Mouse (Mus musculus) lung, adult 18-20 months (tissue): ENCODE results near the gene Olfr705.
"Not testable (repeated sequence)": the region's sequence is repeated elsewhere in the genome, so short reads cannot be mapped to it uniquely, and the experiment has no call there.

Source experiments
- DNase-seq, 2 experiments: peaks; one replicate each; pipeline ENCODE4 v3.0.0; 2022; ENCODE audit warnings: mixed read lengths in 2 of 2

The Olfr705 gene

DNA sequence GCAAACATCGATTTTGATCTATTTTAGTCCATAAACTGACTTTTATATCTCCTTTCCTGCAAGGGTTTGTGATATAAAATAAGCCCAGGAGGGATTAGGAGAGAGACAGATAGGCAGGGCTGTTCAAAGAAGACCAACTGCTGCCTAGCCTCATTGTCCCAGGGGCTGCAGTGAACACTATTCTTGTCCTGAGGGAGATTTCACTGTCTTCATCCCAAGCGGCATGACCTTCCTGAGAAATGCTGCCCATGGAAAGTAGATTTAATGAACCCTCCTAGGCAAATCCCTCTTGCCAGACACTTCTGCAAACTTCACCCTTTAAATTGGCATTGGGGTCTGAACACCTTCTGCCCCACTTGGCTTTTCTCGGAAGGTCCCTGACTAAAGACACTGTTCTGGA, at the start of gene Olfr705:
Gene Olfr705, minus strand, starts transcription at position 101 of the 400 bp plus-strand sequence.
- no peak for DNase-seq

DNA sequence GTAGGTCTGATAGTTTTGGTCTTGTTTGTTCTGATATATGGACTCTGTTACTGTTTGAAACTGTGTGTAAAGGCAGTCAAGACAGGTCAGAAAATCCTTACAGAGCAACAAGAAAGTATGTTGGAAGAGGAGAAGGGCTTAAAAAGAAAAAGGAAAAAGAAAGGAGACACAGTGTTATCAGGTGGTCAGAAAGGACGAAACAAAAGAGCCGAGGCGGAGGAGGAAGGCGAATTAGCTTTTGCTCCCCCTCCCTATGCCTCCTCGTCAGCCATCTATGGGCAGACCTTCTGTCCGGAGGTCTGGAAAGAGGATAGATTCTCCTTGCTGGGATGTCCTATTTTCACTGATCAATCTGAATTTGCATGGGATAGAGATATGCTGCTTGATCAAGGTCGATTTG, 44.3 kb upstream of the Olfr705 start:
- DNase-seq: not testable (repeated sequence)

DNA sequence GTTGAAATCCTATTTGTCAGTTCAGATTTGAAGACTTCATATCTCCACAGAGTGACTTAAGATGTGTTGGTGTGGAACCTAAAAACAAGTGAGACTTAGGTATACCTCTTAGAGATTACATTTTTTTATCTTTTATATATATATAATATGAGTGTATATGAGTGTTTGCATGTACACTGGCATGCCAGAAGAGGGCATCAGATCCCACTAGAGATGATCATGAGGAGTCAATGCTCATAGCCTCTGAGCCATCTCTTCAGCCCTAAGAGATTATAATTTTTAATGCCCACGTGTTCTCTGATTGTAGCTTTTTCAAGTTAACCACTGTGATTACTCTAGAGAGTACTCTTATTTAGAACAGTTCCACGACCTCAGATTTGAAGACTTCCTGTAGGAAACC, 31.0 kb upstream of the Olfr705 start, which contains the start of gene Olfr1532-ps1:
Gene Olfr1532-ps1, plus strand, starts transcription at position 326 of the 400 bp plus-strand sequence.
- no peak for DNase-seq

DNA sequence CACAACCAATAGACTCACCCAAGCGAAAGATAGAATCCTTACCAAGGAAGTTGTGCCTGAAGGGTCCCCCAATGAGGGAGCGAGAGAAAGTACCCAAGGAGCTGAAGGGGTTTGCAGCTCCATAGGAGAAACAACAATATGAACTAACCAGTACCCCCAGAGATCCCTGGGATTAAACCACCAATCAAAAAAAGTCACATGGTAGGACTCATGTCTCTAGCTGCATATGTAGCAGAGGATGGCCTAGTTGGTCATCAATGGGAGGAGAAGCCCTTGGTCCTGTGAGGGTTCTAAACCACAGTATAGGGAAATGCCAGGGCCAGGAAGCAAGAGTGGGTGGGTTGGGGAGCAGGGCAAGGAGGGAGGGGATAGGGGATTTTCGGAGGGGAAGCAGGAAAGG, 24.4 kb upstream of the Olfr705 start, which contains the start of gene Olfr707:
Gene Olfr707, minus strand, starts transcription at position 101 of the 400 bp plus-strand sequence.
- DNase-seq: not testable (repeated sequence)

DNA sequence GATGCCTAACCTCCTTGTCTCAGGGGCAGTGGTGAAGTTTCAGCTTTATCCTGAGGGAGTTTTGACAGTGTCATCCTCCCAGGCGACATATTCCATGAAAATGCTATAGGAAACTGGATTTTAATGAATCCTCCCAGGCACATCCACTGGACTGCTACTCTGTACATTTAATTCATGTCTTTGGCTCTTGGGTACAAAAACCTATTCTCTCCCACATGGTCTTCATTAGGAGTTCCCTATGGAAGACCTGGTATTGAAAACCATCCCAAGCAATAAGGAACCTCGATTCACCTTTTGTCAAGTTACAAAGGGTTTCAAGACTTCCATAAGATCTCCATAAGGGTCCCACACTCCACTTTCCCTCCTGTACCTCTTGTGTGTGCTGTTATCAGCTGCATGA, 11.4 kb upstream of the Olfr705 start, which contains the start of gene Olfr706:
Gene Olfr706, minus strand, starts transcription at position 101 of the 400 bp plus-strand sequence.
- no peak for DNase-seq

DNA sequence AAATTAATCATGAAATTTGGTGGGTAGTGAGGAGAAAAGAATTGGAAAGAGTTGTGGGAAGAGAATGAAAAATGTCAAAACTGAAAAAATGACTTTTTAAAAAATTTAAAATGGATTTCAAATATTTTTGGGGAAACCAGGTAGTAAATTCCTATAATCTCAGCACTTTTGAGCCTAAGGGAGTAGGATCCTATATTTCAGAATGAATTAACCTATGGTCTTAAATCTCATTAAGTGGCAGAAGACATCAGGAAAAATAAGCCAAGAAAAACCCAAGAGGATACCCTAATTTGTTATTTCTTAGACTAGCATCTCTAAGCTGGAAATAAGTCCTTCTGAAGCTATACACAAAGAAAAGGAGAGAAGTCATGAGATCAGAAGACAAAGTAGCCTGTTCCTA, 13.8 kb downstream of the Olfr705 start, which contains the start of gene Olfr704:
Gene Olfr704, plus strand, starts transcription at position 301 of the 400 bp plus-strand sequence.
- no peak for DNase-seq

DNA sequence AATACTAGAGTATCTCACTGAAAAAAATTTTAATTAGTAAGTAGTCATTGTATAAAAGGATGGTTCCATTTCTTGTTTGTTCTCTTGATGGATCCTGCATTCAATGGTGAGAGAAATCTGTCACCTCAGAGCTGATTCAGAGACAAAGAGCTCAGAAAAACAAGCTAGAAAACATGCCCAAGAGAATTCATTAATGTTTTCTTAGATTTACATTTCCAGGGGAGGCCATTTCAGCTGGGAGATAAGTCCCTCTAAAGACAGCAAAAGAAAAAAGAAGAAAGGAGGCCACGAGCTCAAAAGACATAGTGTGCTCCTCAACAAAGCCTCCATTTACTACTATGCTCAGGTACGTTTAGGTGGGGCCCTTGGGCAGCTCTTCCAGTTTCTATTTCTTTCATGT, 33.6 kb downstream of the Olfr705 start, which contains the start of gene Olfr703:
Gene Olfr703, plus strand, starts transcription at position 301 of the 400 bp plus-strand sequence.
- no peak for DNase-seq

DNA sequence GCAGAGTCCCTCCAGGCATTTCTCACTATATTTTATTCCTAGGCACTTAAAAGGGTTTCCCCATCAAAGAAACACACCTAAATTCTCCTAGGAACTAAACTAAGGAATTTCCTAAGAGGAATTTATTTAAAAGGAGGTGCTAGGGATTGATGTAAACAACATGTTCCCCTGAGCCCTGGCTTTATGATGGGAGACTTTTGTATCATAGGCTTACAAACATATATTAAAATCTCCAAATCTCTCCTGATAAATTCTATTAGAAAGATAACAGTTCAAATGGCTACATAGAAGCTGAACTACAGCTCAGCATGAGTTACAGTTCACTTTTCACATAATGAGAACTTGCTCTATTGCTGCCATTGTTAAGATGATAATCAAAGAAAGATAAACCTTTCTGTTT, 42.9 kb downstream of the Olfr705 start, which contains the start of gene Olfr702:
Gene Olfr702, minus strand, starts transcription at position 101 of the 400 bp plus-strand sequence.
- DNase-seq: no peak
